Mouse (Mus musculus) erythroblast, embryonic 14.5 days (primary cell): Measurements from ENCODE around the gene Otop2.

Experiments used
- GATA1 ChIP-seq: IDR thresholded peaks from 2 replicates; pipeline ENCODE4 v1.6.1; 2012; ENCODE audit warnings: low read length, inconsistent platforms, mixed read lengths
- TAL1 ChIP-seq: IDR thresholded peaks from 3 replicates; pipeline ENCODE4 v1.6.1; 2012; ENCODE audit warnings: low read length, inconsistent platforms, mixed read lengths

GRCm38 (mm10) chr11:115266400-115266778 is 40.6 kb upstream of the Otop2 start:
- TF ChIP-seq TAL1 (no peak), GATA1 (no peak)
